Mouse (Mus musculus) G1E (cell line): ENCODE measurements around the gene Srr. TPM values are rescaled to one million over a fixed set of nuclear protein-coding genes. Genes with fewer than 3 reads are reported as not detected.
A peak's percentile ranks its signal among the peaks of the same experiment; 100 is the strongest.

Experiments used
- ATAC-seq: 2 replicates; pipeline ENCODE4 v1.8.0; 2016; ENCODE audit warnings: mild to moderate bottlenecking; ENCODE audit not compliant: insufficient number of reproducible peaks, poor library complexity, low FRiP score, severe bottlenecking; ENCODE audit errors: extremely low read depth
- DNase-seq: peaks from one replicate; pipeline ENCODE4 v3.0.0; 2012; ENCODE audit warnings: low spot score
- H3K27me3 ChIP-seq: 2 replicates; pipeline ENCODE4 v1.6.1; 2012; ENCODE audit warnings: mild to moderate bottlenecking, low read length, inconsistent platforms; ENCODE audit not compliant: insufficient read depth
- H3K36me3 ChIP-seq: replicated peaks from 2 replicates; pipeline ENCODE3; 2012; ENCODE audit warnings: mild to moderate bottlenecking, inconsistent platforms
- H3K4me1 ChIP-seq: 2 replicates; pipeline ENCODE4 v1.6.1; 2012; ENCODE audit warnings: low read depth, low read length, inconsistent platforms, mixed read lengths; ENCODE audit not compliant: insufficient read depth
- H3K4me3 ChIP-seq: 2 replicates; pipeline ENCODE4 v1.5.1; 2012; ENCODE audit warnings: low read depth, mild to moderate bottlenecking, inconsistent platforms, low read length, moderate library complexity, mixed read lengths
- H3K9me3 ChIP-seq: replicated peaks from 2 replicates; pipeline ENCODE4 v1.6.1; 2012; ENCODE audit warnings: inconsistent platforms
- CTCF ChIP-seq: IDR thresholded peaks from 2 replicates; pipeline ENCODE4 v1.5.1; 2012; ENCODE audit warnings: low read depth, low read length, inconsistent platforms, mixed read lengths
- GATA1 ChIP-seq: IDR thresholded peaks from 2 replicates; pipeline ENCODE4 v1.6.1; 2012; ENCODE audit warnings: borderline replicate concordance, low read length, inconsistent platforms, mixed read lengths
- GATA2 ChIP-seq: IDR thresholded peaks from 2 replicates; pipeline ENCODE4 v1.6.1; 2012; ENCODE audit warnings: low read depth, low read length, inconsistent platforms, borderline replicate concordance
- POLR2AphosphoS5 ChIP-seq: IDR thresholded peaks from 2 replicates; pipeline ENCODE4 v1.6.1; 2012; ENCODE audit warnings: low read depth, low read length, inconsistent platforms; ENCODE audit not compliant: insufficient replicate concordance
- TAL1 ChIP-seq: conservative IDR thresholded peaks from 2 replicates; pipeline ENCODE4 v1.6.1; 2012; ENCODE audit warnings: low read depth, low read length, inconsistent platforms, mixed read lengths
- polyA plus RNA-seq: library from polyadenylated mRNA; stranded (reverse); fragments of >175 nt; gene quantifications from 2 replicates; pipeline ENCODE4 v1.2.3, GENCODE M21; 2012
- total RNA-seq, 2 experiments: library from RNA; stranded (forward) in 1 of 2; stranded (reverse) in 1 of 2; fragments of 200-1000 nt in 1 of 2; fragments of >200 nt in 1 of 2; fragmentation: Nextera tagmentation in 1 of 2; gene quantifications; 2 replicates each; pipeline ENCODE4 v1.2.3; 2014 to 2017

Srr gene
- total and polyA plus RNA-seq, 3 experiments: 3.0 to 24.7 (median 6.0) TPM

DNA sequence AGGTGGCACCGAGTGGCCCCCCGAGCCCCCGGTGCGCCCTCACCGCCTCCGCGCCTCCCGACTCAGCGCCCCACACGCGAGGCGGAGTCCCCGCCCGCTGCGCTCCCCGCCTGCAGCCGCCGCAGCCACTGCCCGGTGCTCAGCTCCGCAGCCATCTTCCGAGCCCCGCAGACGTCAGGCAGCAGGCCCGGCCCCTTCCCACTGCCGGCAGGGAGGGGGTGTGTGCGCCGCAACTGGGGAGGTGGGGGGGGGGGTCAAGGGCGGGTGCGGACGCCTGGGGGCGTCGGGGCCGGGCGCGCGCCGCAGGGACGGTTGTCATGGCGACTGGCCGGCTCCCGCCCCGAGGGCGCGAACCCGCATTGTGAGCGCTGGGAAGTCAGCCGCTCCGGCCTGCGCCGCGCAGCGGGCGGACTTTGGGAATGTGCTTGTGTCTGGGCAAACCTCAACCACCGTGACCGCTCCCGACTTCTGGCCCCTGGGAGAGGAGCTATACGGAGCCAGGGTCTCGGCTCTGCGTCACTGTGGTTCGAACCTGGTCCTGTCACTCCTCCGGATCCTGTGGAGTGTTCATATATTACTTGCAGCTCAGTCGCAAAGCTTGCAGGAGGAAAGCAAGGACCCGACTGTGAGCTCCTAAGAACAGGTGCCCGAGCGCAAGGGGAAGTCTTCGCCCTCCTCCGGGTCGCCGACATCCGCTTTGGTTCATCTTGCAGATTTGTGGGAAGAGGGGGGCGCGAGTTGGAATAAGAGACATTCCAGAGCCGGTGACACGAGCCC, 28.7 kb downstream of the Srr start, which contains the start of gene Sgsm2:
Sgsm2 (minus strand) TSS at position 160 of the 777 bp plus-strand sequence.
- no peak for ATAC-seq
- TF ChIP-seq POLR2AphosphoS5 (no peak), CTCF (no peak), GATA2 (no peak), GATA1 (no peak), TAL1 (no peak)
- Histone ChIP-seq H3K4me1 (peaks cover 47% of the 10 kb centered on the region), H3K27me3 (no peaks in the 10 kb centered on the region), H3K4me3 (peak within 1 kb of the TSS; percentile 88), H3K9me3 (no peaks in the 10 kb centered on the region), H3K36me3 (peaks cover 39% of the 10 kb centered on the region)
- peak; percentile 78 for DNase-seq

DNA sequence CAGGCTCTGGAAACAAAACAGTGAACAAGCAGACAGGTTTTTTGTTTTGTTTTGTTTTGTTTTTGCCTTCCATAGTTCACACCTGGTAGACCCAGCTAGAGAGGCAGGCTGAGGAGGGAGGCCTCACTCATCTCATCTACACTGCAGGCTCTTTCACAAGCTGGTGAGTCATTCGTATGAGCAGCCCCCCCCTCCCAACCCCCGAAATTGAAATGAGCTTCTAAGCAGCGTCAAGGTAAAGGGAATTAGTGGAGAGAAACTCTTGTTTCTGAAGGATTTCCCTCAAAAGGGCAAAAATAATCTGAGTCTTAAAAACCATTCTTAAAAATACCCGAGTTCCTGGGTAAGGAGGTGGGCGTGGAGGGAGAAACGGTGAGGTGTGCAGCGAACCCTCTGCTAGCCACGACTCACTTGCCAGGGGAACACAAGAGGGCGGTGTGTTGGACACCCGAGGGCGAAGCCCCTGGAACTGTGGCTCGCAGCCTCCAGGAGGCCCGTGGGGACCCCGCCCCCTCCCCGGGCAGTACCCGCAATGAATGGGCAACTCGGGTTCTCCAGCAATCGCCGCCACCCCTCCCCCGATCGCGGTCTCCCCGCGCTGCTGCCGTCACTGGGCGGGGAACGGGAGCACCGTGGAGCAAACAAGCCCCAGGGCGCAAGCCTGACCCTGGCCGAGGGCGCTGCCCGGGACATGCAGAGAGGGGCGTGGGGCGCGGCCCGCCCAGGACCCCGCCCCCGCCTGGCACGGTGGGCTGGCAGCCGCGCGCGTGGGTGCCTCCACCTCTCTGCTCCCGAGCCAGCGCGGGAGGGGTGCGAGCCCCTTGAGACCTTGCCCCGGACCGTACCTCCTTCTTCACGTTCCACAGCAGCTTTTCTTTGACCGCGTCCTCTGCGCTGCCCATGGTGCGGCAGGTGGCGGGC, 29.5 kb downstream of the Srr start:
- Histone ChIP-seq H3K36me3 (peaks cover 32% of the 10 kb centered on the region), H3K4me1 (peaks cover 39% of the 10 kb centered on the region), H3K4me3 (peak overlapping the region; percentile 88), H3K27me3 (no peaks in the 10 kb centered on the region), H3K9me3 (no peaks in the 10 kb centered on the region)
- DNase-seq: peak; percentile 56
- TF ChIP-seq GATA1 (no peak), CTCF (no peak), TAL1 (no peak), GATA2 (no peak), POLR2AphosphoS5 (no peak)
- no peak for ATAC-seq

- Histone ChIP-seq H3K27me3 (no peaks in the 10 kb centered on the region), H3K36me3 (peaks cover 16% of the 10 kb centered on the region), H3K4me3 (no peak overlapping the region), H3K9me3 (no peaks in the 10 kb centered on the region), H3K4me1 (peaks cover 23% of the 10 kb centered on the region)
- ATAC-seq (no peak), DNase-seq (no peak)
- TF ChIP-seq TAL1 (no peak), CTCF (no peak), GATA2 (no peak), POLR2AphosphoS5 (no peak), GATA1 (no peak)
Observed at GRCm38 (mm10) chr11:74894619-74895018, 31.1 kb downstream of the Srr start.

DNA sequence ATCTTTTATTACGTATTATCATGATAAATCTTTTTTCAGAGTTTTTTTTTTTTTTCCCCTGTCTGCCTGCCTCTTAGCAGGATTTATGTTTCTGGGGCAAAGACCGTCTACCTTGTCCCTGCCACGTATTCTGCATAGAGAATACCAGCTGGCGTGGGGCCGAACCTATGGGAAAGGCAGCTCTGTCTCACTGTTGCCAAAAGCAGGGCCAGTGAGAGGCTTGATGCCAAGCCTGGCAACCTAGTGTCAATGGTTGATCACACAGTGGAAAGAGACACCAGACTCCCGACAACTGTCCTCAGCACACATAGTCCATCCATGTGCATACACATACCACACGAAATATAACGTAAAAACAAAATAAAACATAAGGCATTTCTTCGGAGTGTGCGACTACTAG, 42.6 kb downstream of the Srr start:
- no peak overlapping the region for H3K4me3 ChIP-seq
- no peaks in the 10 kb centered on the region for H3K9me3 ChIP-seq
- H3K27me3 ChIP-seq: no peaks in the 10 kb centered on the region
- peaks cover 4% of the 10 kb centered on the region; the same call in 1 of the 2 replicates for H3K4me1 ChIP-seq
- peaks cover 35% of the 10 kb centered on the region for H3K36me3 ChIP-seq
- DNase-seq (no peak), ATAC-seq (no peak)
- TF ChIP-seq POLR2AphosphoS5 (no peak), TAL1 (no peak), GATA2 (no peak), GATA1 (no peak), CTCF (no peak)

DNA sequence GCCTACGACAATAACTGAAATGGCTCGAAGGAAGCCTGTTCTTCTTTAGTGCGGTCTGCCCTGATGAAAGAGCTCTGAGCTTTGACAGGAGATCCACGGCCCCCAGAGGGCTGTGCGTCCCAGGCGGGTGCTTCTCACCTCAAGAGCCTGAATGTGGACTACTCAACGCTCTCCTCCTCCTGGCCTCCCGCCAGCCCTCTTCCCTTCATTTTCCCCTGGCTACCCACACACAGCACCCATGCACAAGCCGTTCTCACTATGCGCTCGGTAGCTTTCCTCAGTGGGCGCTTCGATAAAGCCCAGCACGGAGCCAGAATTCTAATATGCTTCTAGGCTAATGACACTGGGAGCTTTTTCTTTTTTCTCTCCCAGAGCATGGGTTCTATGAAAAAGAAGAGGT, 43.8 kb downstream of the Srr start:
- DNase-seq (no peak), ATAC-seq (no peak)
- H3K4me3 ChIP-seq: no peak overlapping the region

GRCm38 (mm10) chr11:74880999-74881398, 44.7 kb downstream of the Srr start:
- H3K27me3 ChIP-seq: no peaks in the 10 kb centered on the region
- peaks cover 9% of the 10 kb centered on the region; the same call in 1 of the 2 replicates for H3K4me1 ChIP-seq
- TF ChIP-seq GATA1: no peak
- TF ChIP-seq POLR2AphosphoS5: no peak
- TF ChIP-seq GATA2: no peak
- DNase-seq (no peak), ATAC-seq (no peak)
- H3K9me3 ChIP-seq: no peaks in the 10 kb centered on the region
- H3K36me3 ChIP-seq: peaks cover 41% of the 10 kb centered on the region
- no peak overlapping the region for H3K4me3 ChIP-seq

More for the DNA sequence above, 43.8 kb downstream of the Srr start:
- H3K27me3 ChIP-seq: no peaks in the 10 kb centered on the region
- no peaks in the 10 kb centered on the region for H3K9me3 ChIP-seq
- no peak for TF ChIP-seq TAL1
- TF ChIP-seq POLR2AphosphoS5: no peak
- TF ChIP-seq CTCF: no peak
- TF ChIP-seq GATA1: no peak
- TF ChIP-seq GATA2: no peak
- H3K4me1 ChIP-seq: peaks cover 5% of the 10 kb centered on the region; the same call in 1 of the 2 replicates
- H3K36me3 ChIP-seq: peaks cover 38% of the 10 kb centered on the region
